In the genomic region with DNA sequence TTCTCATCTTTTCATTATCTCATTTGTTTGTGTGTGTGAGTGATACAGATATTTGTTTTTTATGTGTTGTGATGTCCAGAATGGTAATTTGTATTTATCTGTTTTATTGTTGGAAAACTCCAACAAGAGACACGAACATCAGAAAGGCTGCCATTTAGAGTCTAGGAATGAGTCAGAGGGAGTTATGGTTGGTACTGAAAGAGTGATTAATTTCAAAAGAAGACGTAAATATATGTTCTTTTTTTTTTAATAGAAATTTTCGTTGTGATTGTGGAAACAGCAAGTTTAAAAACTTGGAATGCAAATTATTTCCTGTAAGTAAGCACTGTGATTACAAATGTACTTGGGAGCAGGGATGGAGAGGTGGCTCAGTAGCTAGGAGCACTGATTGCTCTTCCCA, we compare ENCODE assay signal across 24 mouse cellular contexts. TPM values are rescaled to one million over a fixed set of nuclear protein-coding genes. Genes with fewer than 3 reads are reported as not detected.
A peak's percentile ranks its signal among the peaks of the same experiment; 100 is the strongest.
DNase-seq lines count a peak whose midpoint lies in the region; TF ChIP-seq lines count a peak whose summit lies in the region.
"Had no signal": no experiment of that assay in that cellular context is flagged by ENCODE, and none has a peak within 500 bp of the region (broad histone marks: within the 10 kb centered on the region; RNA-seq: fewer than 3 reads in every experiment).

No protein-coding gene starts in this region.

- no peak for TF ChIP-seq POLR2A in heart, adult 2 months (IDR thresholded peaks at IDR 0.05; ENCODE audit: insufficient read depth, low read depth, low read length)
- no peak for TF ChIP-seq POLR2A in CH12.LX (IDR thresholded peaks at IDR 0.05; ENCODE audit: low read depth, low read length)

- TF ChIP-seq EP300 in heart, adult 2 months (IDR thresholded peaks at IDR 0.05; ENCODE audit: insufficient read depth, low read depth, low read length) = no peak
- peak; percentile 70 for TF ChIP-seq EP300 in CH12.LX (IDR thresholded peaks at IDR 0.05; ENCODE audit: low read length)

- no peak overlapping the region for H3K27ac ChIP-seq in heart, embryonic 10.5 days
- H3K27ac ChIP-seq in heart, adult 2 months = no peak overlapping the region
- no peak overlapping the region for H3K27ac ChIP-seq in CH12.LX (ENCODE audit: insufficient read depth, low read depth)

- dilution Hi-C loops in CH12.LX (cut with MboI; ENCODE audit: extremely low pct_ligation_motif_present, extremely low pct_unique_long_range_greater_than_20kb, low sequenced_read_pairs) = no loop called here

- TF ChIP-seq RAD21 in CH12.LX (IDR thresholded peaks at IDR 0.05; ENCODE audit: low read depth, low read length) = no peak

- peaks cover 13% of the 10 kb centered on the region for H3K4me1 ChIP-seq in heart, embryonic 10.5 days
- peaks cover 5% of the 10 kb centered on the region for H3K4me1 ChIP-seq in heart, adult 2 months (ENCODE audit: control insufficient read depth, insufficient read depth, low read length)
- H3K4me1 ChIP-seq in CH12.LX (ENCODE audit: control insufficient read depth in 1 of 2, insufficient read depth in 2 of 2) = peaks cover 6 to 59% of the 10 kb centered on the region in 2 experiments; a peak in 3 of 4 replicates

- 88% methylated on average over 3 of the region's 3 CpGs for WGBS in heart, embryonic 10.5 days
- 66% methylated on average over 3 of the region's 3 CpGs for WGBS in heart, adult 2 months

- TF ChIP-seq CTCF in heart, adult 2 months (IDR thresholded peaks at IDR 0.05) = no peak
- no peak for TF ChIP-seq CTCF in CH12.LX (conservative IDR thresholded peaks at IDR 0.05 in 1 of 2, IDR thresholded peaks at IDR 0.05 in 1 of 2; ENCODE audit: low read depth in 2 of 2, low read length in 2 of 2)

- H3K9me3 ChIP-seq in heart, embryonic 10.5 days = no peaks in the 10 kb centered on the region
- H3K9me3 ChIP-seq in CH12.LX (replicated peaks; ENCODE audit: low read length) = no peaks in the 10 kb centered on the region
- H3K9me3 ChIP-seq: G1E had no signal

- H3K27me3 ChIP-seq in heart, embryonic 10.5 days (ENCODE audit: insufficient read depth, poor library complexity, severe bottlenecking) = no peaks in the 10 kb centered on the region
- H3K27me3 ChIP-seq in heart, adult 2 months (ENCODE audit: control insufficient read depth, insufficient read depth, low read length) = no peaks in the 10 kb centered on the region
- no peaks in the 10 kb centered on the region for H3K27me3 ChIP-seq in CH12.LX (replicated peaks)
- H3K27me3 ChIP-seq: Patski had no signal

- in situ Hi-C loops in CH12.LX (cut with MboI; ENCODE audit: low pct_ligation_motif_present, low pct_unique_long_range_greater_than_20kb, low sequenced_read_pairs) = no loop called here

- no peak overlapping the region for H3K4me2 ChIP-seq in CH12.LX (ENCODE audit: insufficient read depth, low read depth, poor library complexity, severe bottlenecking)

- H3K36me3 ChIP-seq in heart, embryonic 10.5 days = peaks cover 38% of the 10 kb centered on the region
- no peaks in the 10 kb centered on the region; the same call in none of the 2 replicates for H3K36me3 ChIP-seq in heart, adult 2 months (ENCODE audit: control insufficient read depth, insufficient read depth, low read length)
- H3K36me3 ChIP-seq in CH12.LX (replicated peaks in 1 of 2; ENCODE audit: control insufficient read depth in 1 of 2, insufficient read depth in 1 of 2, low read length in 1 of 2) = peaks cover 17 to 45% of the 10 kb centered on the region in 2 experiments

- no peak overlapping the region for H3K4me3 ChIP-seq in heart, embryonic 10.5 days
- no peak overlapping the region for H3K4me3 ChIP-seq in heart, adult 2 months
- no peak overlapping the region for H3K4me3 ChIP-seq in CH12.LX (replicated peaks in 1 of 3; ENCODE audit: low read depth in 2 of 3, low read length in 2 of 3, poor library complexity in 1 of 3)

- intact Hi-C loops in heart, adult 2 months (cut with DNase I) = no loop called here

- peak; percentile 24 for DNase-seq in heart, embryonic 10.5 days (ENCODE audit: low spot score)
- DNase-seq in heart, adult 2 months = no peak
- DNase-seq in CH12.LX (ENCODE audit: extremely low read depth) = no peak
- DNase-seq in thymus, adult 18-20 months = no peak
- DNase-seq: adrenal gland, adult 2 months; adrenal gland, adult 8-10 months; adrenal gland, postnatal 10 days; adrenal gland, postnatal 14 days; adrenal gland, postnatal 25 days; adrenal gland, postnatal 36 days; B cell, adult 2 months; cerebellum, adult 11 months; cerebellum, adult 11-12 months; cerebellum, adult 18-20 months; cerebellum, adult 2 months had no signal

- H3K9ac ChIP-seq in heart, adult 2 months (ENCODE audit: low read depth, low read length) = no peak overlapping the region
- H3K9ac ChIP-seq in CH12.LX (ENCODE audit: insufficient read depth, low read depth) = no peak overlapping the region

- H3K79me2 ChIP-seq in heart, adult 2 months (replicated peaks; ENCODE audit: control insufficient read depth, insufficient read depth, low read length) = 0 out of 2 replicates have a peak, but pooled peaks cover 1% of the 10 kb centered on the region
- peaks cover 43% of the 10 kb centered on the region for H3K79me2 ChIP-seq in CH12.LX (replicated peaks; ENCODE audit: control insufficient read depth, extremely low read depth, insufficient read depth, poor library complexity, severe bottlenecking)

TF ChIP-seq in CH12.LX, 34 proteins besides CTCF, POLR2A, EP300 and RAD21:
- TF ChIP-seq RCOR1 (conservative IDR thresholded peaks at IDR 0.05; ENCODE audit: low read depth, low read length) (0 out of 2 replicates have a peak, but pooled peaks have one; percentile 40), JUN (IDR thresholded peaks at IDR 0.05; ENCODE audit: insufficient read depth, low read depth, low read length) (peak; percentile 79), SMC3 (IDR thresholded peaks at IDR 0.05; ENCODE audit: low read depth, low read length) (no peak), BHLHE40 (IDR thresholded peaks at IDR 0.05; ENCODE audit: low read depth, low read length) (no peak), MAFK (IDR thresholded peaks at IDR 0.05; ENCODE audit: insufficient replicate concordance, low read length) (0 out of 2 replicates have a peak, but pooled peaks have one; percentile 18), MXI1 (IDR thresholded peaks at IDR 0.05; ENCODE audit: low read depth, low read length) (0 out of 2 replicates have a peak, but pooled peaks have one; percentile 33), ZMIZ1 (IDR thresholded peaks at IDR 0.05; ENCODE audit: low read depth, low read length) (no peak), ZNF384 (IDR thresholded peaks at IDR 0.05; ENCODE audit: low read depth, low read length) (peak; percentile 75), MAX (IDR thresholded peaks at IDR 0.05; ENCODE audit: low read length) (no peak), IRF4 (IDR thresholded peaks at IDR 0.05; ENCODE audit: low read depth, low read length) (peak; percentile 80), JUND (conservative IDR thresholded peaks at IDR 0.05; ENCODE audit: low read depth, low read length) (peak; percentile 90), CHD1 (IDR thresholded peaks at IDR 0.05; ENCODE audit: low read depth, low read length) (peak; percentile 53; the same call in 1 of the 2 replicates), ETS1 (conservative IDR thresholded peaks at IDR 0.05; ENCODE audit: low read depth, low read length) (no peak; the same call in 1 of the 2 replicates)

RNA-seq across cellular contexts. Expression of a gene that starts 3.2 kb away (rescaled TPM):
- 18.8 and 24.1 TPM in 2 replicates for polyA plus RNA-seq in heart, embryonic 10.5 days (2016; fragmentation: Nextera tagmentation; extraction: Ambion mirVana)
- total RNA-seq in heart, adult 2 months (2021) = 1 to 10 TPM; 3.8 to 4.2 TPM
- 2.9 and 4.9 TPM in 2 replicates for polyA plus RNA-seq in heart, adult 2 months (2012; rRNA removed)
- total RNA-seq in CH12.LX (2012; rRNA removed) (5.7 and 6.7 TPM in 2 replicates), CH12.LX (2014; rRNA removed) (13.6 and 14.4 TPM in 2 replicates)
- 9.2 and 11.3 TPM in 2 replicates for polyA plus RNA-seq in CH12.LX (2012; ENCODE audit: insufficient read length, low read depth)

RNA-seq across cellular contexts. Expression of a gene that starts 3.9 kb away (rescaled TPM):
- polyA plus RNA-seq in heart, embryonic 10.5 days (2016; fragmentation: Nextera tagmentation; extraction: Ambion mirVana) = 40.0 and 40.6 TPM in 2 replicates
- 10 to 100 TPM; 22.8 to 24.6 TPM for total RNA-seq in heart, adult 2 months (2021)
- 12.3 and 22.8 TPM in 2 replicates for polyA plus RNA-seq in heart, adult 2 months (2012; rRNA removed)
- total RNA-seq in CH12.LX (2012; rRNA removed) = 47.8 and 48.8 TPM in 2 replicates
- total RNA-seq in CH12.LX (2014; rRNA removed) = 80.4 and 89.4 TPM in 2 replicates
- polyA plus RNA-seq in CH12.LX (2012; ENCODE audit: insufficient read length, low read depth) = 44.7 and 46.3 TPM in 2 replicates

RNA-seq across cellular contexts. Expression of a gene that starts 4.1 kb away (rescaled TPM):
- polyA plus RNA-seq in heart, embryonic 10.5 days (2016; fragmentation: Nextera tagmentation; extraction: Ambion mirVana) = 32.5 and 36.3 TPM in 2 replicates
- 10 to 100 TPM in 1 of 2 experiments, 1 to 10 TPM in 1; 9.8 to 10.4 TPM for total RNA-seq in heart, adult 2 months (2021)
- polyA plus RNA-seq in heart, adult 2 months (2012; rRNA removed) = 5.9 and 7.0 TPM in 2 replicates
- total RNA-seq in CH12.LX (2012; rRNA removed) = 20.9 and 27.4 TPM in 2 replicates
- 30.0 and 33.6 TPM in 2 replicates for total RNA-seq in CH12.LX (2014; rRNA removed)
- polyA plus RNA-seq in CH12.LX (2012; ENCODE audit: insufficient read length, low read depth) = 19.6 and 21.1 TPM in 2 replicates

RNA-seq across cellular contexts. Expression of a gene that starts 4.1 kb away (rescaled TPM):
- not detected in 2 replicates for polyA plus RNA-seq in heart, embryonic 10.5 days (2016; fragmentation: Nextera tagmentation; extraction: Ambion mirVana)
- total RNA-seq in heart, adult 2 months (2021) = not detected
- not detected in 2 replicates for polyA plus RNA-seq in heart, adult 2 months (2012; rRNA removed)
- total RNA-seq in CH12.LX (2012; rRNA removed) = not detected in 2 replicates
- not detected in 2 replicates for total RNA-seq in CH12.LX (2014; rRNA removed)
- polyA plus RNA-seq in CH12.LX (2012; ENCODE audit: insufficient read length, low read depth) = not detected in 2 replicates
- total RNA-seq: adrenal gland, adult 18-20 months; adrenal gland, adult 2 months; adrenal gland, adult 8-10 months; adrenal gland, postnatal 10 days; adrenal gland, postnatal 14 days; adrenal gland, postnatal 25 days; adrenal gland, postnatal 36 days; adrenal gland, postnatal 4 days; ES-E14; G1E; MEL had no signal
- polyA plus RNA-seq: activated CD4-positive, CD25-positive, alpha-beta regulatory T cell, adult 4 months; adrenal gland, adult 2 months; brain, embryonic 14.5 days; CD4-positive, CD25-positive, alpha-beta regulatory T cell, adult 4 months; cerebellum, adult 2 months; Patski had no signal

RNA-seq across cellular contexts. Expression of a gene that starts 18.1 kb away (rescaled TPM):
- 8.6 and 9.5 TPM in 2 replicates for polyA plus RNA-seq in heart, embryonic 10.5 days (2016; fragmentation: Nextera tagmentation; extraction: Ambion mirVana)
- 1 to 10 TPM; 4.5 to 4.6 TPM for total RNA-seq in heart, adult 2 months (2021)
- polyA plus RNA-seq in heart, adult 2 months (2012; rRNA removed) = 1.8 and 4.0 TPM in 2 replicates
- total RNA-seq in CH12.LX (2012; rRNA removed) (3.9 and 7.2 TPM in 2 replicates), CH12.LX (2014; rRNA removed) (10.9 and 11.1 TPM in 2 replicates)
- 13.9 and 14.6 TPM in 2 replicates for polyA plus RNA-seq in CH12.LX (2012; ENCODE audit: insufficient read length, low read depth)
